Mouse (Mus musculus) MEL (cell line): ENCODE measurements around the gene Agps. TPM values are rescaled to one million over a fixed set of nuclear protein-coding genes. Genes with fewer than 3 reads are reported as not detected.

Source experiments
- DNase-seq: peaks from one replicate; pipeline ENCODE4 v3.0.0; 2011; ENCODE audit warnings: low read depth, low spot score
- H3K27ac ChIP-seq: 2 replicates; pipeline ENCODE4 v1.5.1; 2012; ENCODE audit warnings: low read depth, mild to moderate bottlenecking, control low read depth, low read length, moderate library complexity; ENCODE audit not compliant: control insufficient read depth
- H3K27me3 ChIP-seq, 2 experiments: fragments of 150-350 bp in 1 of 2; sonication (generic) in 1 of 2; 2 replicates each; pipeline ENCODE4 v1.6.1; 2012; ENCODE audit warnings: low read length in 2 of 2, mild to moderate bottlenecking in 2 of 2, improper control_type of control experiment in 1 of 2, moderate library complexity in 1 of 2; ENCODE audit not compliant: insufficient read depth in 2 of 2, control insufficient read depth in 1 of 2
- H3K36me3 ChIP-seq, 2 experiments: 2 replicates each; pipeline ENCODE4 v1.6.1; 2012 to 2014; ENCODE audit warnings: low read length in 2 of 2, improper control_type of control experiment in 1 of 2, inconsistent platforms in 1 of 2, mild to moderate bottlenecking in 1 of 2; ENCODE audit not compliant: insufficient read depth in 2 of 2, control insufficient read depth in 1 of 2
- H3K4me1 ChIP-seq, 2 experiments: fragments of 150-350 bp in 1 of 2; sonication (generic) in 1 of 2; 2 replicates each; pipeline ENCODE4 v1.6.1; 2012; ENCODE audit warnings: low read length in 2 of 2, improper control_type of control experiment in 1 of 2, mild to moderate bottlenecking in 1 of 2; ENCODE audit not compliant: insufficient read depth in 2 of 2, control insufficient read depth in 1 of 2
- H3K4me3 ChIP-seq, 2 experiments: fragments of 150-350 bp in 1 of 2; sonication (generic) in 1 of 2; 2 replicates each; pipeline ENCODE4 v1.5.1; 2012; ENCODE audit warnings: low read depth in 2 of 2, low read length in 2 of 2, mild to moderate bottlenecking in 2 of 2, moderate library complexity in 2 of 2, control low read depth in 1 of 2, improper control_type of control experiment in 1 of 2; ENCODE audit not compliant: control insufficient read depth in 1 of 2, insufficient read depth in 1 of 2
- H3K79me2 ChIP-seq: 2 replicates; pipeline ENCODE4 v1.6.1; 2012; ENCODE audit warnings: mild to moderate bottlenecking, low read length, moderate library complexity; ENCODE audit not compliant: control insufficient read depth, poor library complexity, insufficient read depth
- H3K9ac ChIP-seq: 2 replicates; pipeline ENCODE4 v1.6.1; 2012; ENCODE audit warnings: low read depth, mild to moderate bottlenecking, control low read depth, low read length, moderate library complexity; ENCODE audit not compliant: control insufficient read depth, poor library complexity, severe bottlenecking
- H3K9me3 ChIP-seq: fragments of 150-350 bp; sonication (generic); replicated peaks from 2 replicates; pipeline ENCODE4 v1.6.1; 2012; ENCODE audit warnings: mild to moderate bottlenecking, low read length, improper control_type of control experiment, moderate library complexity; ENCODE audit not compliant: insufficient read depth
- CHD1 ChIP-seq: IDR thresholded peaks from 2 replicates; pipeline ENCODE4 v1.6.1; 2012; ENCODE audit warnings: low read depth, mild to moderate bottlenecking, inconsistent platforms, low read length, improper control_type of control experiment
- CTCF ChIP-seq, 3 experiments: IDR thresholded peaks in 2 of 3; conservative IDR thresholded peaks in 1 of 3; 2 replicates each; pipeline ENCODE4 v1.5.1; 2011 to 2012; ENCODE audit warnings: low read length in 3 of 3, low read depth in 2 of 3, mild to moderate bottlenecking in 2 of 3, improper control_type of control experiment in 1 of 3, inconsistent platforms in 1 of 3, mixed read lengths in 1 of 3, moderate library complexity in 1 of 3; ENCODE audit not compliant: control insufficient read depth in 1 of 3, insufficient read depth in 1 of 3, poor library complexity in 1 of 3, severe bottlenecking in 1 of 3
- ETS1 ChIP-seq: IDR thresholded peaks from 2 replicates; pipeline ENCODE4 v1.6.1; 2012; ENCODE audit warnings: low read depth, mild to moderate bottlenecking, inconsistent platforms, low read length, improper control_type of control experiment, moderate library complexity
- GABPA ChIP-seq: IDR thresholded peaks from 2 replicates; pipeline ENCODE4 v1.6.1; 2012; ENCODE audit warnings: low read depth, mild to moderate bottlenecking, inconsistent platforms, low read length, improper control_type of control experiment, moderate library complexity
- JUND ChIP-seq: IDR thresholded peaks from 2 replicates; pipeline ENCODE4 v1.6.1; 2011; ENCODE audit warnings: low read depth, mild to moderate bottlenecking, improper control_type of control experiment, low read length
- KAT2A ChIP-seq: conservative IDR thresholded peaks from 2 replicates; pipeline ENCODE4 v1.6.1; 2012; ENCODE audit warnings: low read depth, low read length, improper control_type of control experiment, inconsistent platforms
- MAX ChIP-seq: IDR thresholded peaks from 2 replicates; pipeline ENCODE4 v1.6.1; 2011; ENCODE audit warnings: low read length, improper control_type of control experiment
- MAZ ChIP-seq: IDR thresholded peaks from 2 replicates; pipeline ENCODE4 v1.6.1; 2012; ENCODE audit warnings: low read depth, mild to moderate bottlenecking, inconsistent platforms, low read length, improper control_type of control experiment
- MEF2A ChIP-seq: IDR thresholded peaks from 2 replicates; pipeline ENCODE4 v1.6.1; 2014; ENCODE audit warnings: low read depth, mild to moderate bottlenecking, inconsistent platforms, low read length, improper control_type of control experiment; ENCODE audit not compliant: poor library complexity, insufficient replicate concordance, severe bottlenecking; ENCODE audit errors: extremely low read depth
- MXI1 ChIP-seq: IDR thresholded peaks from 2 replicates; pipeline ENCODE4 v1.6.1; 2011; ENCODE audit warnings: mild to moderate bottlenecking, low read depth, low read length, improper control_type of control experiment
- MYB ChIP-seq: IDR thresholded peaks from 2 replicates; pipeline ENCODE4 v1.6.1; 2011; ENCODE audit warnings: mild to moderate bottlenecking, low read depth, low read length, improper control_type of control experiment
- MYC ChIP-seq: IDR thresholded peaks from 2 replicates; pipeline ENCODE4 v1.6.1; 2011; ENCODE audit warnings: low read depth, mild to moderate bottlenecking, low read length, improper control_type of control experiment, moderate library complexity
- NELFE ChIP-seq: IDR thresholded peaks from 2 replicates; pipeline ENCODE4 v1.6.1; 2011; ENCODE audit warnings: low read depth, low read length, improper control_type of control experiment
- NRF1 ChIP-seq: IDR thresholded peaks from 2 replicates; pipeline ENCODE4 v1.6.1; 2014; ENCODE audit warnings: low read depth, mild to moderate bottlenecking, inconsistent platforms, low read length, improper control_type of control experiment, moderate library complexity; ENCODE audit not compliant: poor library complexity, insufficient read depth, severe bottlenecking
- POLR2A ChIP-seq, 2 experiments: IDR thresholded peaks; 2 replicates each; pipeline ENCODE4 v1.6.1; 2011 to 2012; ENCODE audit warnings: low read length in 2 of 2, mild to moderate bottlenecking in 2 of 2, control low read depth in 1 of 2, improper control_type of control experiment in 1 of 2, low read depth in 1 of 2, moderate library complexity in 1 of 2; ENCODE audit not compliant: control insufficient read depth in 1 of 2, insufficient read depth in 1 of 2, poor library complexity in 1 of 2
- POLR2AphosphoS5 ChIP-seq: IDR thresholded peaks from 2 replicates; pipeline ENCODE4 v1.6.1; 2012; ENCODE audit warnings: low read depth, borderline replicate concordance, mild to moderate bottlenecking, inconsistent platforms, low read length, moderate library complexity, mixed read lengths
- RAD21 ChIP-seq: IDR thresholded peaks from 2 replicates; pipeline ENCODE4 v1.6.1; 2011; ENCODE audit warnings: mild to moderate bottlenecking, low read depth, low read length, improper control_type of control experiment
- RCOR1 ChIP-seq: IDR thresholded peaks from 2 replicates; pipeline ENCODE4 v1.6.1; 2012; ENCODE audit warnings: low read depth, mild to moderate bottlenecking, inconsistent platforms, low read length, improper control_type of control experiment
- SMC3 ChIP-seq: IDR thresholded peaks from 2 replicates; pipeline ENCODE4 v1.6.1; 2011; ENCODE audit warnings: low read depth, low read length, improper control_type of control experiment
- TBP ChIP-seq: IDR thresholded peaks from 2 replicates; pipeline ENCODE4 v1.8.0; 2011; ENCODE audit warnings: low read depth, low read length, improper control_type of control experiment
- ZC3H11A ChIP-seq: IDR thresholded peaks from 2 replicates; pipeline ENCODE4 v1.6.1; 2012; ENCODE audit warnings: low read depth, mild to moderate bottlenecking, inconsistent platforms, low read length, improper control_type of control experiment
- ZKSCAN1 ChIP-seq: IDR thresholded peaks from 2 replicates; pipeline ENCODE4 v1.6.1; 2012; ENCODE audit warnings: low read depth, mild to moderate bottlenecking, inconsistent platforms, low read length, improper control_type of control experiment, moderate library complexity
- ZNF384 ChIP-seq: IDR thresholded peaks from 2 replicates; pipeline ENCODE4 v1.6.1; 2012; ENCODE audit warnings: low read depth, mild to moderate bottlenecking, inconsistent platforms, low read length, improper control_type of control experiment
- polyA plus RNA-seq, 2 experiments: library from polyadenylated mRNA; stranded (reverse) in 1 of 2; unstranded in 1 of 2; fragments of >175 nt in 1 of 2; fragments of >200 nt in 1 of 2; gene quantifications; 2 replicates each; pipeline versions ENCODE4 v1.2.1 to v1.2.4; 2012; ENCODE audit warnings: low replicate concordance in 2 of 2, low read depth in 1 of 2; ENCODE audit not compliant: insufficient read length in 2 of 2, insufficient read depth in 1 of 2, missing spikeins in 1 of 2
- total RNA-seq: library from RNA; depleted of rRNA; stranded (reverse); fragments of 300-350 nt; gene quantifications from 2 replicates; pipeline ENCODE4 v1.2.3, GENCODE M21; 2012

The Agps gene
- total and polyA plus RNA-seq, 3 experiments = 32.3 to 47.8 TPM; not detected in 1

- Histone ChIP-seq H3K4me1 (peaks cover 0 to 12% of the 10 kb centered on the region in 2 experiments; a peak in 2 of 4 replicates), H3K79me2 (no peaks in the 10 kb centered on the region), H3K27ac (no peak overlapping the region), H3K4me3 (no peak overlapping the region), H3K36me3 (peaks cover 0 to 4% of the 10 kb centered on the region in 2 experiments; a peak in 2 of 4 replicates), H3K27me3 (no peaks in the 10 kb centered on the region), H3K9me3 (no peaks in the 10 kb centered on the region), H3K9ac (no peak overlapping the region; the same call in 1 of the 2 replicates)
- no peak for TF ChIP-seq KAT2A
- TF ChIP-seq ZC3H11A = peak; percentile 77
- TF ChIP-seq MYB = no peak
- TF ChIP-seq RCOR1 = no peak
- TF ChIP-seq POLR2A (IDR thresholded peaks at IDR 0.05; ENCODE audit: control insufficient read depth in 1 of 2, insufficient read depth in 1 of 2, low read depth in 1 of 2, low read length in 2 of 2, poor library complexity in 1 of 2) = no peak
- TF ChIP-seq POLR2AphosphoS5 = no peak
- no peak for TF ChIP-seq MXI1
- TF ChIP-seq CHD1 = no peak
- TF ChIP-seq NELFE = no peak
- TF ChIP-seq TBP = no peak
- peak; percentile 76 to 98 (median 95) for TF ChIP-seq CTCF (IDR thresholded peaks at IDR 0.05 in 2 of 3, conservative IDR thresholded peaks at IDR 0.05 in 1 of 3; ENCODE audit: control insufficient read depth in 1 of 3, insufficient read depth in 1 of 3, low read depth in 2 of 3, low read length in 3 of 3, poor library complexity in 1 of 3, severe bottlenecking in 1 of 3)
- peak; percentile 92 for TF ChIP-seq RAD21
- peak; percentile 84 for TF ChIP-seq SMC3
- peak; percentile 84 for DNase-seq
These were observed 45.9 kb upstream of the Agps start for GRCm38 (mm10) chr2:75786075-75786474.

DNA sequence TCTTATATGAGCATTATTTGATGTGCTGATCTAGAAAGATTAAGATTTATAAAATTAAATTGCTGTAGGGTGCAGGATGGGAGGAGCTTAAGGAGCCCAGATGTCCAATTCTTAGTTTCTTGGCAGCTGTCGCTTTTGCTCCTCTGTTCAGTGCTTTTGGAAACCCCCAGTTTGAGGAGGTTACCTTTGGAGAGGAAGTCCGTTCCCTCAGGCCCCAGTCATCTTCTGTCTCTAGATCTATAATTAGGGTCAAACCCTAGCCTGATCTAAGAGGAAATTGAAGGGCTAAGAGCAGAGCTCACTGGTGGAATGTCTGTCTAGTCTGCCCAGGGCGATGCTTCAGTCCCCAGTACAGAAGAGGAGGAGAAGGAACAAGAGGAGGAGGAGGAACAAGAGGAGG lies 43.5 kb upstream of the Agps start:
- no peaks in the 10 kb centered on the region for H3K27me3 ChIP-seq
- H3K79me2 ChIP-seq = no peaks in the 10 kb centered on the region
- DNase-seq = peak; percentile 43
- no peak overlapping the region for H3K9ac ChIP-seq
- no peaks in the 10 kb centered on the region for H3K9me3 ChIP-seq
- TF ChIP-seq JUND = no peak
- no peak for TF ChIP-seq MAZ
- TF ChIP-seq MEF2A = no peak
- TF ChIP-seq ETS1 = no peak
- no peak for TF ChIP-seq MYC
- TF ChIP-seq ZKSCAN1 = no peak
- TF ChIP-seq CHD1 = no peak
- no peak for TF ChIP-seq SMC3
- TF ChIP-seq ZNF384 = no peak
- no peak for TF ChIP-seq NRF1
- TF ChIP-seq GABPA = no peak
- no peak for TF ChIP-seq RCOR1
- no peak for TF ChIP-seq MAX
- TF ChIP-seq, all 39 proteins: peak for 0
- Histone ChIP-seq H3K27ac (no peak overlapping the region), H3K4me3 (peak overlapping the region; percentile 13 to 19; a peak in 2 of 4 replicates), H3K4me1 (peaks cover 0 to 17% of the 10 kb centered on the region in 2 experiments; a peak in 2 of 4 replicates), H3K36me3 (peaks cover 0 to 4% of the 10 kb centered on the region in 2 experiments; a peak in 2 of 4 replicates)
